ENCODE assay signal across 8 mouse cellular contexts in genomic region chr15:100537913-100538312, GRCm38 (mm10). TPM values are rescaled to one million over a fixed set of nuclear protein-coding genes. Genes with fewer than 3 reads are reported as not detected.
DNase-seq lines count a peak whose midpoint lies in the region; ATAC-seq and TF ChIP-seq lines count a peak whose summit lies in the region.

No protein-coding gene starts in this region.

- TF ChIP-seq CTCF in thymus, adult 2 months (IDR thresholded peaks at IDR 0.05; ENCODE audit: borderline replicate concordance, control insufficient read depth, extremely low read depth, insufficient read depth, low read length, poor library complexity) = no peak

- no peak overlapping the region for H3K4me2 ChIP-seq in intestine, embryonic 16.5 days (ENCODE audit: low read depth, low read length)

- no peak for TF ChIP-seq POLR2A in thymus, adult 2 months (IDR thresholded peaks at IDR 0.05; ENCODE audit: control insufficient read depth, extremely low read depth, insufficient read depth, low read length, poor library complexity)

- no peaks in the 10 kb centered on the region for H3K27me3 ChIP-seq in thymus, adult 2 months (ENCODE audit: control insufficient read depth, insufficient read depth, low read length)
- H3K27me3 ChIP-seq in intestine, embryonic 16.5 days (replicated peaks; ENCODE audit: control insufficient read depth, insufficient read depth, low read length) = no peaks in the 10 kb centered on the region

- peak; percentile 32 to 46 for DNase-seq in heart, adult 9 months (ENCODE audit: low spot score in 2 of 2)
- DNase-seq in heart, postnatal 25 days (ENCODE audit: low spot score) = no peak
- peak; percentile 43 for DNase-seq in thymus, adult 2 months
- DNase-seq in thymus, adult 18-20 months = no peak
- DNase-seq in embryo, embryonic 11 days = peak; percentile 62
- no peak for DNase-seq in left cerebral cortex, postnatal 36 days (ENCODE audit: low spot score in 2 of 2)

- peak; percentile 59; the same call in 1 of the 2 replicates for ATAC-seq in monocyte, adult 5-6 weeks (replicated peaks; ENCODE audit: insufficient number of reproducible peaks, low FRiP score, low TSS enrichment, poor library complexity, severe bottlenecking)
- ATAC-seq in intestine, embryonic 16.5 days = no peak

- H3K9me3 ChIP-seq in intestine, embryonic 16.5 days (ENCODE audit: control insufficient read depth, low read length) = no peaks in the 10 kb centered on the region

- peaks cover 4% of the 10 kb centered on the region; the same call in 1 of the 2 replicates for H3K4me1 ChIP-seq in thymus, adult 2 months (replicated peaks; ENCODE audit: control insufficient read depth, insufficient read depth, low read length)
- no peaks in the 10 kb centered on the region for H3K4me1 ChIP-seq in intestine, embryonic 16.5 days (ENCODE audit: control insufficient read depth, insufficient read depth, low read length)

- H3K27ac ChIP-seq in thymus, adult 2 months (ENCODE audit: control insufficient read depth, insufficient read depth, low read length) = no peak overlapping the region
- no peak overlapping the region for H3K27ac ChIP-seq in intestine, embryonic 16.5 days (ENCODE audit: low read length)

- 86% methylated on average over 6 of the region's 6 CpGs for WGBS in thymus, adult 2 months
- 85% methylated on average over 6 of the region's 6 CpGs for WGBS in intestine, embryonic 16.5 days

- H3K36me3 ChIP-seq in thymus, adult 2 months (ENCODE audit: control insufficient read depth, insufficient read depth, low read length) = no peaks in the 10 kb centered on the region
- H3K36me3 ChIP-seq in intestine, embryonic 16.5 days (ENCODE audit: control insufficient read depth, insufficient read depth, low read length) = no peaks in the 10 kb centered on the region

- intact Hi-C loops in heart, postnatal 25 days (cut with DNase I) = loop anchor here (2.0 kb wide), 2 partner anchors 75 to 145 kb away; no protein-coding TSS in a partner anchor
- intact Hi-C loops in left cerebral cortex, postnatal 36 days (cut with DNase I) = loop anchor here (5.0 kb wide), 2 partner anchors 74 to 144 kb away; no protein-coding TSS in a partner anchor

- H3K9ac ChIP-seq in intestine, embryonic 16.5 days (ENCODE audit: low read depth, low read length) = no peak overlapping the region

- no peak overlapping the region for H3K4me3 ChIP-seq in thymus, adult 2 months (ENCODE audit: control insufficient read depth, insufficient read depth, low read length)
- no peak overlapping the region for H3K4me3 ChIP-seq in intestine, embryonic 16.5 days (ENCODE audit: low read length)

RNA-seq across cellular contexts. Expression of gene Tfcp2, which starts 13.9 kb away (rescaled TPM):
- total RNA-seq in heart, postnatal 25 days (2021) = 10 to 100 TPM; 12.6 to 13.3 TPM
- polyA plus RNA-seq in thymus, adult 2 months (2012; rRNA removed) = 7.7 and 8.2 TPM in 2 replicates
- 4.9 to 13.8 TPM (median 10.3 TPM) in 3 replicates for total RNA-seq in monocyte, adult 5-6 weeks (2017)
- polyA plus RNA-seq in intestine, embryonic 16.5 days (2015; fragmentation: Nextera tagmentation; extraction: Ambion mirVana) = 13.5 and 13.8 TPM in 2 replicates
- 10 to 100 TPM; 26.2 to 33.1 TPM for total RNA-seq in left cerebral cortex, postnatal 36 days (2021)

RNA-seq across cellular contexts. Expression of gene Csrnp2, which starts 42.6 kb away (rescaled TPM):
- total RNA-seq in heart, postnatal 25 days (2021) = 1 to 10 TPM; 2.5 to 2.9 TPM
- polyA plus RNA-seq in thymus, adult 2 months (2012; rRNA removed) = 8.7 and 9.6 TPM in 2 replicates
- 3.4 to 4.2 TPM (median 3.6 TPM) in 3 replicates for total RNA-seq in monocyte, adult 5-6 weeks (2017)
- 5.8 and 5.9 TPM in 2 replicates for polyA plus RNA-seq in intestine, embryonic 16.5 days (2015; fragmentation: Nextera tagmentation; extraction: Ambion mirVana)
- 10 to 100 TPM; 33.8 to 38.0 TPM for total RNA-seq in left cerebral cortex, postnatal 36 days (2021)

Comparison
In these comparisons a context has a peak if more than half of its experiments do, and no peak if none do; other contexts are left out.
1. DNase-seq: peak in heart, adult 9 months (2 of 2), thymus, adult 2 months (single experiment) and embryo, embryonic 11 days (single experiment); none in heart, postnatal 25 days (single experiment), thymus, adult 18-20 months (0 of 2) and left cerebral cortex, postnatal 36 days (0 of 2).